Mouse (Mus musculus) forebrain, postnatal 0 days (tissue): ENCODE measurements at regions not wholly inside any gene's neighbourhood (a gene's known extent, or its start where the extent isn't known, plus 50 kb on each side); places are given as distances from the start of the nearest gene placed in this dataset.

Experiments used
- ATAC-seq: fragments of 200-750 bp; cut with Nextera tagmentation; 2 replicates; pipeline ENCODE4 v1.8.0; 2017; ENCODE audit warnings: mild to moderate bottlenecking, moderate library complexity
- DNase-seq: peaks from one replicate; pipeline ENCODE4 v3.0.0-alpha.2; 2015
- H3K27ac ChIP-seq: fragments of 300-500 bp; sonication (generic); 2 replicates; pipeline ENCODE4 v1.5.1; 2014; ENCODE audit warnings: low read depth, mild to moderate bottlenecking, antibody characterized with exemption, low read length, moderate library complexity, mixed read lengths
- H3K27me3 ChIP-seq: fragments of 300-500 bp; sonication (generic); 2 replicates; pipeline ENCODE4 v1.6.1; 2014; ENCODE audit warnings: mild to moderate bottlenecking, low read length, mixed read lengths; ENCODE audit not compliant: insufficient read depth
- H3K36me3 ChIP-seq: fragments of 300-500 bp; sonication (generic); 2 replicates; pipeline ENCODE4 v1.6.1; 2014; ENCODE audit warnings: mild to moderate bottlenecking, moderate library complexity; ENCODE audit not compliant: insufficient read depth
- H3K4me1 ChIP-seq: fragments of 300-500 bp; sonication (generic); 2 replicates; pipeline ENCODE4 v1.6.1; 2014; ENCODE audit warnings: antibody characterized with exemption; ENCODE audit not compliant: insufficient read depth
- H3K4me2 ChIP-seq: fragments of 300-500 bp; sonication (generic); 2 replicates; pipeline ENCODE4 v1.6.1; 2014; ENCODE audit warnings: low read depth, mild to moderate bottlenecking, moderate library complexity
- H3K4me3 ChIP-seq: fragments of 300-500 bp; sonication (generic); 2 replicates; pipeline ENCODE4 v1.5.1; 2014; ENCODE audit warnings: low read depth, low read length, mixed read lengths
- H3K9ac ChIP-seq: fragments of 300-500 bp; sonication (generic); 2 replicates; pipeline ENCODE4 v1.6.1; 2014; ENCODE audit warnings: mild to moderate bottlenecking
- H3K9me3 ChIP-seq: fragments of 300-500 bp; sonication (generic); 2 replicates; pipeline ENCODE4 v1.6.1; 2016; ENCODE audit warnings: low read length
- CTCF ChIP-seq: sonication (generic); IDR thresholded peaks from 2 replicates; pipeline ENCODE4 v1.5.1; 2016; ENCODE audit warnings: antibody characterized with exemption, control low read depth, low read depth
- WGBS: fragments of 180-500 bp; shearing (Covaris S2); extraction: QIAGEN DNeasy Blood & Tissue Kit; methylation state at CpG from one replicate; pipeline ENCODE4 v1.1.7; 2014; 5-methylcytosine and 5-hydroxymethylcytosine counted together

- 85% methylated on average over 6 of the region's 6 CpGs for WGBS
- no peak for TF ChIP-seq CTCF
- Histone ChIP-seq H3K9ac (no peak overlapping the region), H3K36me3 (no peaks in the 10 kb centered on the region), H3K9me3 (no peaks in the 10 kb centered on the region), H3K4me1 (no peaks in the 10 kb centered on the region; the same call in 1 of the 2 replicates), H3K27me3 (no peaks in the 10 kb centered on the region), H3K4me2 (no peak overlapping the region), H3K4me3 (no peak overlapping the region), H3K27ac (no peak overlapping the region)
- no peak for DNase-seq
- ATAC-seq, result no peak
Observed at GRCm38 (mm10) chr2:77358176-77358575, 77.8 kb upstream of the Sestd1 start.

DNA sequence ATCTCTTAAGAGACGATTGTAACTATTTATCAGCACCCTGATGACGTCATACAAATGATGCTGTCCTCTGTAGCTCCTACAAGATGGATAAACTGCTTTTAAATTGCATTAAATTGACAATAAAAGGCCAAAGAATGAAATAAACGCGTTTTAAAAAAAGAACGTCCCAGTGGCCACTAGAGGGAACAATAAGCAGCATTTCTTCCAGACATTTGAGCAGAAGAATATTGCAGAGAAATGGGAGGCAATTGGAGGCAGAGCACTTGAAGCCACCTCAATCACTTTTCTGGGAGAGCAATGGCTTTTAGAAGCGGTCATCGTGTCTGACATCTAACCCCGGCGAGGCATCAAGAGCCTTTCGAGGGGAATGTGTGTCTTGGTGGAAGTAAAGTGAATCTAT lies 76.4 kb upstream of the Sestd1 start:
- DNase-seq (peak; percentile 51), ATAC-seq (no peak; the same call in 1 of the 2 replicates)
- Histone ChIP-seq H3K9me3 (no peaks in the 10 kb centered on the region), H3K27ac (no peak overlapping the region), H3K4me1 (no peaks in the 10 kb centered on the region; the same call in 1 of the 2 replicates), H3K4me3 (no peak overlapping the region), H3K36me3 (no peaks in the 10 kb centered on the region), H3K9ac (no peak overlapping the region), H3K4me2 (no peak overlapping the region), H3K27me3 (no peaks in the 10 kb centered on the region)
- peak; percentile 72 for TF ChIP-seq CTCF
- 40% methylated on average over 10 of the region's 10 CpGs for WGBS

DNA sequence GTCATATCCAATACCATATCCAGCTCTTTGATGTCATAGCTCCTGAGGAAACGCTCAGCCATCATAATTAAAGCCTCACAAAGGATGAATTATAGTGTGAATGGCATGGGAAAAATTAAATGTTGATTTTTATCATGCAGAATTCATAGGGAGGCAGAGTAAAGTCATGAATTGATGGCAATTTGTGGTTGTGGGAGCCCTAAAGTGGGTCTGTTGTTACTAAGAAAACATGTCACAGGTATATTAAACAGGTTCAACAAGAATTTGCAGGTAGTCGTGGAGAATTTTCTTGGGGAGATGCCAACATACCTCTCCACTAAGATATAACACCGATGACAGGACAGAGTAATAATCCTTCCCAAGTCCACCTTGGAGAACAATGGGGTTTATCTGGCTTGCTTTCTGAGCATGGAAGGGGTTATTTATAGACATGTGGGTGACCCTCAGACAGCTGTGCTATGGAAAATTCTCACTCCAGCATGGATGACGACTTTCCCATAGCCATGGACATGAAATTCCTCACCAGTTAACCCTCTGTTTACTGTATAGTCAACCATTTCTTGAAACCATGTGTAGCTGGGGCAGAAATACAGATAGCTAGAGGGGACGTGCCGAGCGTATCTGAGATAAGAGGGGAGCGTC lies 71.7 kb upstream of the Sestd1 start:
- no peak for ATAC-seq

DNA sequence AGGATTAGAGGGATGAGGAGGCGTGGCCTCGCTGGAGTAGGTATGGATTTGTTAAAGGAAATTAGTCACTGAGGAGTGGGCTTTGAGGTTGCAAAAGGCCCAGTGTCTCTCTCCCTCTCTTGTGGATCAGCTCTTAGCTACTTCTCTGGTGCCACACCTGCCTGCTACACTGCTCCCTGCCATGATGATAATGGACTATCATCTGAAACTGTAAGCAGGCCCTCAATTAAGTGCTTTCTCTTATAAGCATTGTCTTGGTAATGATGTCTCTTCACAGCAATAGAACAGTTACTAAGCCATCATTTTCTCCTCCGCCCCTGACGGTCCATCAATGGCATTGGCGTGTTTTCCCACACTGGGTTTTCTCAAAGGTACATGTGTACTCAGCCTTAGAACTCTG lies 66.6 kb upstream of the Sestd1 start:
- Histone ChIP-seq H3K4me2 (no peak overlapping the region), H3K4me1 (no peaks in the 10 kb centered on the region), H3K9ac (no peak overlapping the region), H3K4me3 (no peak overlapping the region), H3K27ac (no peak overlapping the region), H3K27me3 (no peaks in the 10 kb centered on the region), H3K36me3 (no peaks in the 10 kb centered on the region), H3K9me3 (no peaks in the 10 kb centered on the region)
- no peak for TF ChIP-seq CTCF
- ATAC-seq, result no peak
- no peak for DNase-seq
- 90% methylated on average over 5 of the region's 5 CpGs for WGBS

More for the DNA sequence above, 71.7 kb upstream of the Sestd1 start:
- H3K4me3 ChIP-seq, result no peak overlapping the region
- no peak overlapping the region for H3K27ac ChIP-seq
- no peak for DNase-seq
- 88% methylated on average over 8 of the region's 8 CpGs for WGBS
- TF ChIP-seq CTCF, result no peak
- no peak overlapping the region for H3K9ac ChIP-seq
- no peak overlapping the region for H3K4me2 ChIP-seq
- no peaks in the 10 kb centered on the region; the same call in 1 of the 2 replicates for H3K4me1 ChIP-seq
- no peaks in the 10 kb centered on the region for H3K36me3 ChIP-seq
- H3K9me3 ChIP-seq, result no peaks in the 10 kb centered on the region
- no peaks in the 10 kb centered on the region for H3K27me3 ChIP-seq

- H3K36me3 ChIP-seq, result no peaks in the 10 kb centered on the region
- 93% methylated on average over 16 of the region's 16 CpGs for WGBS
- no peak overlapping the region for H3K4me3 ChIP-seq
- no peaks in the 10 kb centered on the region for H3K9me3 ChIP-seq
- H3K27ac ChIP-seq, result no peak overlapping the region
- no peak overlapping the region for H3K4me2 ChIP-seq
- no peaks in the 10 kb centered on the region for H3K4me1 ChIP-seq
- no peak for ATAC-seq
- H3K27me3 ChIP-seq, result no peaks in the 10 kb centered on the region
- no peak overlapping the region for H3K9ac ChIP-seq
- peak; percentile 50 for TF ChIP-seq CTCF
- DNase-seq, result no peak
Observed at GRCm38 (mm10) chr2:77343736-77344440, 63.5 kb upstream of the Sestd1 start.

GRCm38 (mm10) chr2:77342416-77342815 lies 62.0 kb upstream of the Sestd1 start:
- ATAC-seq, result no peak
- H3K4me3 ChIP-seq, result no peak overlapping the region
- H3K4me2 ChIP-seq, result no peak overlapping the region
- H3K27me3 ChIP-seq, result no peaks in the 10 kb centered on the region
- H3K4me1 ChIP-seq, result no peaks in the 10 kb centered on the region
- no peaks in the 10 kb centered on the region for H3K36me3 ChIP-seq
- no peak for DNase-seq
- WGBS, result 28% methylated on average over 2 of the region's 2 CpGs
- TF ChIP-seq CTCF, result no peak
- H3K9me3 ChIP-seq, result no peaks in the 10 kb centered on the region
- H3K9ac ChIP-seq, result no peak overlapping the region
- no peak overlapping the region for H3K27ac ChIP-seq

- TF ChIP-seq CTCF, result peak; percentile 92
- no peak overlapping the region for H3K4me3 ChIP-seq
- H3K4me1 ChIP-seq, result no peaks in the 10 kb centered on the region
- DNase-seq (peak; percentile 87), ATAC-seq (peak; percentile 78)
- H3K27me3 ChIP-seq, result no peaks in the 10 kb centered on the region
- no peak overlapping the region for H3K27ac ChIP-seq
- no peak overlapping the region for H3K4me2 ChIP-seq
- H3K9me3 ChIP-seq, result no peaks in the 10 kb centered on the region
- H3K36me3 ChIP-seq, result no peaks in the 10 kb centered on the region
- no peak overlapping the region for H3K9ac ChIP-seq
- WGBS, result 46% methylated on average over 12 of the region's 12 CpGs
Observed at GRCm38 (mm10) chr2:77341575-77342332, 61.4 kb upstream of the Sestd1 start.
